Mouse (Mus musculus) bone marrow, adult 2 months (tissue): ENCODE measurements around the gene Pdcd1lg2. TPM values are rescaled to one million over a fixed set of nuclear protein-coding genes. Genes with fewer than 3 reads are reported as not detected.

Source experiments
- H3K27ac ChIP-seq: fragments of 200-500 bp; 2 replicates; pipeline ENCODE4 v1.5.1; 2012; ENCODE audit warnings: low read depth, mild to moderate bottlenecking, control low read depth, inconsistent platforms, low read length; ENCODE audit not compliant: control insufficient read depth, poor library complexity, insufficient read depth
- H3K4me1 ChIP-seq: fragments of 200-500 bp; 2 replicates; pipeline ENCODE4 v1.6.1; 2011; ENCODE audit warnings: low read length; ENCODE audit not compliant: control insufficient read depth, insufficient read depth
- H3K4me3 ChIP-seq: fragments of 200-500 bp; replicated peaks from 2 replicates; pipeline ENCODE3; 2011; ENCODE audit warnings: mild to moderate bottlenecking, low read depth, low read length, control low read depth; ENCODE audit not compliant: control insufficient read depth
- CTCF ChIP-seq: fragments of 200-500 bp; IDR thresholded peaks from 2 replicates; pipeline ENCODE4 v1.5.1; 2011; ENCODE audit warnings: low read length, control low read depth; ENCODE audit not compliant: control insufficient read depth, insufficient read depth
- POLR2A ChIP-seq: fragments of 200-500 bp; IDR thresholded peaks from 2 replicates; pipeline ENCODE4 v1.6.1; 2011; ENCODE audit warnings: low read depth, mild to moderate bottlenecking, control low read depth, low read length, borderline replicate concordance; ENCODE audit not compliant: control insufficient read depth
- WGBS: fragments of 180-500 bp; shearing (Covaris S2); methylation state at CpG from one replicate; pipeline ENCODE4 v1.1.7; 2018; 5-methylcytosine and 5-hydroxymethylcytosine counted together
- polyA plus RNA-seq: library from polyadenylated mRNA; stranded (reverse); fragments of >200 nt; gene quantifications from 2 replicates; pipeline ENCODE4 v1.2.4, GENCODE M21; 2011; ENCODE audit warnings: low replicate concordance; ENCODE audit not compliant: missing spikeins, insufficient read depth, insufficient read length

The Pdcd1lg2 gene
- polyA plus RNA-seq, 1 experiment: 0.92 TPM

GRCm38 (mm10) chr19:29463645-29464395, 53.1 kb downstream of the Pdcd1lg2 start:
- TF ChIP-seq CTCF (no peak), POLR2A (no peak)
- Histone ChIP-seq H3K4me3 (no peak overlapping the region), H3K27ac (no peak overlapping the region), H3K4me1 (peaks cover 5% of the 10 kb centered on the region; the same call in 1 of the 2 replicates)
- WGBS: 59% methylated on average over 7 of the region's 7 CpGs

GRCm38 (mm10) chr19:29466819-29467218, 56.1 kb downstream of the Pdcd1lg2 start:
- 43% methylated on average over 9 of the region's 9 CpGs for WGBS
- no peak overlapping the region for H3K27ac ChIP-seq
- H3K4me3 ChIP-seq: no peak overlapping the region
- H3K4me1 ChIP-seq: peaks cover 3% of the 10 kb centered on the region; the same call in 1 of the 2 replicates
- TF ChIP-seq CTCF (no peak), POLR2A (no peak)

GRCm38 (mm10) chr19:29468941-29469685, 58.4 kb downstream of the Pdcd1lg2 start:
- no peak for TF ChIP-seq CTCF
- no peak for TF ChIP-seq POLR2A
- WGBS: 72% methylated on average over 10 of the region's 10 CpGs
- no peak overlapping the region for H3K4me3 ChIP-seq
- H3K27ac ChIP-seq: no peak overlapping the region
- H3K4me1 ChIP-seq: peaks cover 1% of the 10 kb centered on the region; the same call in 1 of the 2 replicates

GRCm38 (mm10) chr19:29469686-29470254, 59.1 kb downstream of the Pdcd1lg2 start:
- TF ChIP-seq POLR2A (no peak), CTCF (no peak)
- WGBS: 71% methylated on average over 2 of the region's 2 CpGs
- no peak overlapping the region for H3K4me3 ChIP-seq
- H3K4me1 ChIP-seq: no peaks in the 10 kb centered on the region; the same call in 1 of the 2 replicates
- no peak overlapping the region for H3K27ac ChIP-seq

GRCm38 (mm10) chr19:29470652-29471051, 59.9 kb downstream of the Pdcd1lg2 start:
- Histone ChIP-seq H3K4me3 (no peak overlapping the region), H3K4me1 (no peaks in the 10 kb centered on the region; the same call in none of the 2 replicates), H3K27ac (no peak overlapping the region)
- 74% methylated on average over 4 of the region's 4 CpGs for WGBS
- TF ChIP-seq POLR2A (no peak), CTCF (no peak)

GRCm38 (mm10) chr19:29472424-29472823, 61.7 kb downstream of the Pdcd1lg2 start:
- TF ChIP-seq CTCF (no peak), POLR2A (no peak)
- no peaks in the 10 kb centered on the region; the same call in none of the 2 replicates for H3K4me1 ChIP-seq

GRCm38 (mm10) chr19:29472946-29473345, 62.2 kb downstream of the Pdcd1lg2 start:
- Histone ChIP-seq H3K27ac (no peak overlapping the region), H3K4me3 (no peak overlapping the region), H3K4me1 (no peaks in the 10 kb centered on the region; the same call in none of the 2 replicates)
- 80% methylated on average over 5 of the region's 5 CpGs for WGBS
- TF ChIP-seq POLR2A: no peak
- no peak for TF ChIP-seq CTCF

More at GRCm38 (mm10) chr19:29472424-29472823, 61.7 kb downstream of the Pdcd1lg2 start:
- Histone ChIP-seq H3K27ac (no peak overlapping the region), H3K4me3 (no peak overlapping the region)
- WGBS: 70% methylated on average over 8 of the region's 8 CpGs

- Histone ChIP-seq H3K27ac (no peak overlapping the region), H3K4me3 (no peak overlapping the region), H3K4me1 (no peaks in the 10 kb centered on the region; the same call in none of the 2 replicates)
- no peak for TF ChIP-seq CTCF
- no peak for TF ChIP-seq POLR2A
- WGBS: 55% methylated on average over 2 of the region's 2 CpGs
These were observed 64.1 kb downstream of the Pdcd1lg2 start for GRCm38 (mm10) chr19:29474803-29475202.
